Mouse (Mus musculus) B cell, adult 2 months (primary cell): ENCODE measurements around the gene H3f3b.

Experiments
- DNase-seq, 2 experiments: peaks; one replicate each; pipeline ENCODE4 v3.0.0; 2022

Gene H3f3b

GRCm38 (mm10) chr11:115997662-115998061, 30.1 kb downstream of the H3f3b start:
- no peak for DNase-seq

GRCm38 (mm10) chr11:115997047-115997446, 30.7 kb downstream of the H3f3b start:
- DNase-seq = no peak

- DNase-seq = no peak
Observed at GRCm38 (mm10) chr11:115995256-115995655, 32.5 kb downstream of the H3f3b start.

GRCm38 (mm10) chr11:115992098-115992497, 35.7 kb downstream of the H3f3b start:
- no peak for DNase-seq

GRCm38 (mm10) chr11:115989686-115990085, 38.1 kb downstream of the H3f3b start:
- no peak for DNase-seq

GRCm38 (mm10) chr11:115983291-115983690, 44.5 kb downstream of the H3f3b start:
- DNase-seq = no peak

GRCm38 (mm10) chr11:115982472-115982871, 45.3 kb downstream of the H3f3b start:
- DNase-seq = no peak

GRCm38 (mm10) chr11:115975544-115975943, 52.2 kb downstream of the H3f3b start:
- DNase-seq = no peak

- no peak for DNase-seq
Observed at GRCm38 (mm10) chr11:115975083-115975420, 52.7 kb downstream of the H3f3b start.

GRCm38 (mm10) chr11:115974309-115975082, 53.3 kb downstream of the H3f3b start, which contains the start of gene Itgb4:
TSS of gene Itgb4 (plus strand) at chr11:115974709.
- DNase-seq = peak; percentile 53 to 59
